Mouse (Mus musculus): ENCODE data around the gene Car10. TPM values are rescaled to one million over a fixed set of nuclear protein-coding genes. Genes with fewer than 3 reads are reported as not detected.

The Car10 gene
- polyA plus RNA-seq, 1 experiment from 2014 or later, result 0.05 TPM

DNA sequence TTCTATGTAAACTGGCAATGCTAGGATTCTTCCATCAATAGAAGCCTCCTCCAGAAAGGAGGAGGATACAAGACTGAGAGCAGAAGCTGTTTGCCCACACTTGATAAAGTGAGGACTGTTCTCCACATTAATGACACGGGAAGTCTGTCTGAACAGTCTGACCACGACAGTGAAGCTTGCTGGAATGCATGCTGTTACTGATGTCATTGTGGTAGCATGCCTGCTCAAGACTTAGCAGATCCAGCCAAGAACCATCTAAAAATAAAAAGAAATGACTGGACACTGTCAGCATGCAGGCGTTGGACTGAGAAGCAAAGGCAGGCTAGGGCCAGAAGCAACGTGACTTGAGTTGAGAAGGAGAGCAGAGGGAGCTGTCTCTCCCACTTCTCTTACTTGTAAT, 87.6 kb downstream of the Car10 start:
- 52% methylated on average over 4 of the region's 4 CpGs for WGBS
- TF ChIP-seq EP300 (optimal IDR thresholded peaks at IDR 0.05) (no peak), CTCF (IDR thresholded peaks at IDR 0.05; ENCODE audit: low read depth) (no peak)

DNA sequence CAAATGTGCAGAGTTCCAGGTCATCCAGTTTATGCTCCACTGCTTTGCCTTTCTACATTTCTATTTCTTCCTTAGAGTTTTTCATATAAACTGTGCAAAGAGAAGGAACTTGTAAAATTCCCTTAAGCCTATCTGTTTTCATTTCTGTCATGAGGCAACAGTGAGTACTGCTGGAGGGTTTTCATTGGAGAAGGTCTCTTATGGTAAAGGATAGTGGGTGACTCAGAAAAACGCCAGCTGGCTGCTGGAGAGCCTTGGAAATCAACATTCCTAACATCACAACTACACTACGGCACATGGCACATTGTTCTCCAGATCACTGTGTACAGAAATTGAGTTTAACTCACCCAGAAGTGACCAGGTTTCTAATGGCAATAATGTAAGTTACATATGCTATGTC, 88.3 kb downstream of the Car10 start:
- Histone ChIP-seq H3K4me3 (ENCODE audit: low read depth, low read length) (no peak overlapping the region), H3K9me3 (ENCODE audit: control insufficient read depth, low read length) (no peaks in the 10 kb centered on the region), H3K9ac (ENCODE audit: low read length) (no peak overlapping the region), H3K4me1 (replicated peaks; ENCODE audit: control insufficient read depth, insufficient read depth) (no peaks in the 10 kb centered on the region), H3K36me3 (ENCODE audit: control insufficient read depth, insufficient read depth, low read length) (no peaks in the 10 kb centered on the region), H3K27me3 (ENCODE audit: control insufficient read depth, insufficient read depth, low read length) (no peaks in the 10 kb centered on the region), H3K27ac (replicated peaks) (no peak overlapping the region), H3K4me2 (replicated peaks; ENCODE audit: low read depth) (no peak overlapping the region)
- WGBS, result 54% methylated on average over 2 of the region's 2 CpGs
- DNase-seq (ENCODE audit: low spot score), result no peak
- TF ChIP-seq CTCF (IDR thresholded peaks at IDR 0.05; ENCODE audit: low read depth), result no peak
- TF ChIP-seq EP300 (optimal IDR thresholded peaks at IDR 0.05), result no peak
- ATAC-seq (ENCODE audit: low FRiP score, low TSS enrichment), result no peak

More for the DNA sequence above, 87.6 kb downstream of the Car10 start:
- no peak for DNase-seq (ENCODE audit: low spot score)
- Histone ChIP-seq H3K4me1 (replicated peaks; ENCODE audit: control insufficient read depth, insufficient read depth) (no peaks in the 10 kb centered on the region), H3K27me3 (ENCODE audit: control insufficient read depth, insufficient read depth, low read length) (no peaks in the 10 kb centered on the region), H3K27ac (replicated peaks) (no peak overlapping the region), H3K9ac (ENCODE audit: low read length) (no peak overlapping the region), H3K4me3 (ENCODE audit: low read depth, low read length) (no peak overlapping the region), H3K4me2 (replicated peaks; ENCODE audit: low read depth) (no peak overlapping the region), H3K36me3 (ENCODE audit: control insufficient read depth, insufficient read depth, low read length) (no peaks in the 10 kb centered on the region), H3K9me3 (ENCODE audit: control insufficient read depth, low read length) (no peaks in the 10 kb centered on the region)
- no peak for ATAC-seq (ENCODE audit: low FRiP score, low TSS enrichment)

DNA sequence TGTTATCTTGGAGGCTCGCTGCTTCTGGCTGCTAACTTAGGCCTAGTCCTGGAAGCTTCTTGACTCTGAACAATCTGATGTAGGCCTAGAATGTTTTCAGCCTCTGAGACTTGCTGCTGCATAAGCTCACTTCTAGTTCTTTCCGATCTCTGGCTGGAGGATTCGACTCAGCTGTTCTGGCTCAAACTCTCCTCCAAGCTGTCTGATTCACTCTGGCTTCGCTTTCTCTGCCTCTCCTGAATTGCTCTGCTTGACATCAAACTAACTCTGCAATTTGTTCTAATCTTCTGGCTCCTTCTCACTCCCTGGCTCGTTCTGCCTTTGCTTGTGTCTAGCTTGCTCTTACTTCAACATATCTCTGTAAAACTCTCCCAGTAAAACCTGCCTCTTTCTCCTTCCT, 90.8 kb downstream of the Car10 start:
- DNase-seq (ENCODE audit: low spot score) (no peak), ATAC-seq (ENCODE audit: low FRiP score, low TSS enrichment) (no peak)
- Histone ChIP-seq H3K36me3 (ENCODE audit: control insufficient read depth, insufficient read depth, low read length) (no peaks in the 10 kb centered on the region), H3K27me3 (ENCODE audit: control insufficient read depth, insufficient read depth, low read length) (no peaks in the 10 kb centered on the region), H3K4me2 (replicated peaks; ENCODE audit: low read depth) (no peak overlapping the region), H3K4me1 (replicated peaks; ENCODE audit: control insufficient read depth, insufficient read depth) (no peaks in the 10 kb centered on the region), H3K9me3 (ENCODE audit: control insufficient read depth, low read length) (no peaks in the 10 kb centered on the region), H3K4me3 (ENCODE audit: low read depth, low read length) (no peak overlapping the region), H3K27ac (replicated peaks) (no peak overlapping the region), H3K9ac (ENCODE audit: low read length) (no peak overlapping the region)
- TF ChIP-seq CTCF (IDR thresholded peaks at IDR 0.05; ENCODE audit: low read depth), result no peak
- no peak for TF ChIP-seq EP300 (optimal IDR thresholded peaks at IDR 0.05)
- WGBS, result 55% methylated on average over 5 of the region's 5 CpGs

DNA sequence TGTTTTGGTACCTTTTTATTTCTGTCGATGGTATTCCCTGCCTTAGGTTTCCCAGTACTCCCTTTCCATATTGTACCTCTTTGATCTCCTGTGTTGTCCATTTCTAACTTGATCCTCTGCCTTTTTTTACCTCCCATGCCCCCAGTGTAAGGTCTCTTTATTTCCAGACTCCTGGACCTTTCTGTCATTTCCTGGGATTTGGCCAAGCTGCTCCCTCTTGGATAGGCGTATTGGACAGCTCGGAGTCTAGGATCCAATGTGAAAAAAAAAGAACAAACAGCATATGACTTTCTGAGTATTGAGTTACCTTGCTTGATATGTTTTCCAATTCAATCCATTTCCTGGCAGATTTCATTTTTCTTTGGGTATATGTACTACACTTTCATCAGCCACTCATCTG, 102.2 kb downstream of the Car10 start:
- Histone ChIP-seq H3K27me3 (ENCODE audit: control insufficient read depth, insufficient read depth, low read length) (no peaks in the 10 kb centered on the region), H3K27ac (replicated peaks) (no peak overlapping the region), H3K9me3 (ENCODE audit: control insufficient read depth, low read length) (no peaks in the 10 kb centered on the region), H3K36me3 (ENCODE audit: control insufficient read depth, insufficient read depth, low read length) (no peaks in the 10 kb centered on the region), H3K4me3 (ENCODE audit: low read depth, low read length) (no peak overlapping the region), H3K4me2 (replicated peaks; ENCODE audit: low read depth) (no peak overlapping the region), H3K4me1 (replicated peaks; ENCODE audit: control insufficient read depth, insufficient read depth) (no peaks in the 10 kb centered on the region), H3K9ac (ENCODE audit: low read length) (no peak overlapping the region)
- 92% methylated on average over 3 of the region's 3 CpGs for WGBS
- DNase-seq (ENCODE audit: low spot score) (no peak), ATAC-seq (ENCODE audit: low FRiP score, low TSS enrichment) (no peak)
- no peak for TF ChIP-seq EP300 (optimal IDR thresholded peaks at IDR 0.05)
- TF ChIP-seq CTCF (IDR thresholded peaks at IDR 0.05; ENCODE audit: low read depth), result no peak

DNA sequence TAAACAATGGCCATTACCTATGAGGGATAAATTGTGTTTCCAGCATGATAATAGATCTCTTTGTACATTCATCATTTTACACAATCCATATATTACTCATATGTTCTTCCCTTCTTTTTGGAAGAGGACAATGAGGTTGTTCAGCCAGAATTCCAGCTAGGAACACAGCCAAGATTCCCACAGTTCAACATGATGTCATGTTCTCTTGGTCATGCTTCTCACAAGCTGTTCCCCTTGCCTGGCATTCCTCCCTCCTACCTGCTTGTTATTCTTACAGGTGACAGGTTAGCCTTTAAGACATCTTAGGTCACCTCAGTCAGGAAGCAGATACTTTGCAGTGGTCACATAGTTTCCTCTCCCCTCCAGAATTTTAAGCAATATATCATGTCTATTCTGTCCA, 119.6 kb downstream of the Car10 start:
- Histone ChIP-seq H3K9ac (ENCODE audit: low read length) (no peak overlapping the region), H3K36me3 (ENCODE audit: control insufficient read depth, insufficient read depth, low read length) (no peaks in the 10 kb centered on the region), H3K27ac (replicated peaks) (no peak overlapping the region), H3K27me3 (ENCODE audit: control insufficient read depth, insufficient read depth, low read length) (no peaks in the 10 kb centered on the region), H3K4me1 (replicated peaks; ENCODE audit: control insufficient read depth, insufficient read depth) (no peaks in the 10 kb centered on the region), H3K4me3 (ENCODE audit: low read depth, low read length) (no peak overlapping the region), H3K4me2 (replicated peaks; ENCODE audit: low read depth) (no peak overlapping the region), H3K9me3 (ENCODE audit: control insufficient read depth, low read length) (no peaks in the 10 kb centered on the region)
- DNase-seq (ENCODE audit: low spot score) (no peak), ATAC-seq (ENCODE audit: low FRiP score, low TSS enrichment) (no peak)
- TF ChIP-seq CTCF (IDR thresholded peaks at IDR 0.05; ENCODE audit: low read depth), result no peak
- TF ChIP-seq EP300 (optimal IDR thresholded peaks at IDR 0.05), result no peak

DNA sequence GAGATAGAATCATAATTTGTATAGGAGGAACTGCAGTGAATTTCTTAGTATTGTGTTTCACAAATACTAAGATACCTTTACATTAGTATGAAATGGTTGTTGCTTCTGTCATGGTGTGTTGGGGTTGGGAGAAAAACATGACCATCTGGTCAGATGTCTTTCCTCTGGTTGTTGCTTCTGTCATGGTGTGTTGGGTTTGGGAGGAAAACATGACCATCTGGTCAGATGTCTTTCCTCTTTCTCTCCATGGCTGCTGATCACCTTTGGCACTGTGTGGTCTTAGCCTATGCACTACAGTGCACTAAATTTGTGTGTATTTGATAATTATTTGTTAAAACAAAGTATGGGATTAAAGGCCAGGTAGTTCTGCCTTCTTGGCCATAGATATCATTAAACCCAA, 132.2 kb downstream of the Car10 start:
- no peak overlapping the region for H3K4me3 ChIP-seq (ENCODE audit: low read depth, low read length)
- H3K27me3 ChIP-seq (ENCODE audit: control insufficient read depth, insufficient read depth, low read length), result no peaks in the 10 kb centered on the region
- no peaks in the 10 kb centered on the region for H3K4me1 ChIP-seq (replicated peaks; ENCODE audit: control insufficient read depth, insufficient read depth)
- no peak overlapping the region for H3K4me2 ChIP-seq (replicated peaks; ENCODE audit: low read depth)
- no peaks in the 10 kb centered on the region for H3K9me3 ChIP-seq (ENCODE audit: control insufficient read depth, low read length)
- TF ChIP-seq CTCF (IDR thresholded peaks at IDR 0.05; ENCODE audit: low read depth), result no peak
- no peak overlapping the region for H3K27ac ChIP-seq (replicated peaks)
- DNase-seq (ENCODE audit: low spot score) (no peak), ATAC-seq (ENCODE audit: low FRiP score, low TSS enrichment) (no peak)
- no peaks in the 10 kb centered on the region for H3K36me3 ChIP-seq (ENCODE audit: control insufficient read depth, insufficient read depth, low read length)
- H3K9ac ChIP-seq (ENCODE audit: low read length), result no peak overlapping the region
